Mouse (Mus musculus) heart, adult 2 months (tissue): ENCODE results near the gene Tcte2.

Experiments used
- CTCF ChIP-seq: fragments of 200-600 bp; IDR thresholded peaks from 2 replicates; pipeline ENCODE4 v1.8.1; 2022; ENCODE audit warnings: antibody characterized with exemption, mild to moderate bottlenecking, moderate library complexity
- EP300 ChIP-seq: fragments of 200-500 bp; IDR thresholded peaks from 2 replicates; pipeline ENCODE4 v1.6.1; 2011; ENCODE audit warnings: low read depth, low read length, control low read depth; ENCODE audit not compliant: insufficient read depth
- POLR2A ChIP-seq: fragments of 200-500 bp; IDR thresholded peaks from 2 replicates; pipeline ENCODE4 v1.6.1; 2011; ENCODE audit warnings: mild to moderate bottlenecking, low read depth, low read length, control low read depth; ENCODE audit not compliant: insufficient read depth

DNA sequence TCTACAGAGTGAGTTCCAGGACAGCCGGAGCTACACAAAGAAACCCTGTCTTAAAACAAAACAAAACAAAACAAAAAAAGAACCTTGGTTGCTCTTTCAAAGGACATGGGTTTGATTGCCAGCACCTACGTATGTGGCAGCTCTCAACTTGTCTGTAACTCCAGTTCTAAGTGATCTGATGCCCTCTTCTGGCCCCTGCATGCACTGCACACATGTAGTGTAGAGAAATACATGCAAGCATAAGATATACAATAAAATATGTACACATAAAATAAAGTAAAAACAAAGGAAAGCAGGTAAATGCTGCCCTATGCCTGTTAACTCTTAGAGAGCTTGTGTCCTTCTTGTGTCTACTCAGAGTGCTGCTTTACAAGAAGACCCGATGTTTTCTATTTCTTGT is 7.6 kb upstream of the Tcte2 start:
- TF ChIP-seq CTCF (peak; percentile 63), POLR2A (no peak), EP300 (no peak)
